Mouse (Mus musculus) heart, postnatal 0 days (tissue): ENCODE data around the gene Map3k12. TPM values are rescaled to one million over a fixed set of nuclear protein-coding genes. Genes with fewer than 3 reads are reported as not detected.
A peak's percentile ranks its signal among the peaks of the same experiment; 100 is the strongest.

ENCODE experiments used
- ATAC-seq: fragments of 200-750 bp; cut with Nextera tagmentation; 2 replicates; pipeline ENCODE4 v1.8.0; 2017; ENCODE audit warnings: low read depth, moderate number of reproducible peaks, moderate library complexity; ENCODE audit not compliant: insufficient read depth
- DNase-seq: peaks from one replicate; pipeline ENCODE4 v3.0.0-alpha.2; 2016; ENCODE audit warnings: low spot score
- H3K27ac ChIP-seq: fragments of 300-500 bp; sonication (generic); 2 replicates; pipeline ENCODE4 v1.5.1; 2014; ENCODE audit warnings: low read depth, mild to moderate bottlenecking
- H3K27me3 ChIP-seq: fragments of 300-500 bp; sonication (generic); 2 replicates; pipeline ENCODE4 v1.6.1; 2014; ENCODE audit warnings: low read length, mixed read lengths; ENCODE audit not compliant: control insufficient read depth, insufficient read depth
- H3K36me3 ChIP-seq: fragments of 300-500 bp; sonication (generic); replicated peaks from 2 replicates; pipeline ENCODE4 v1.6.1; 2014; ENCODE audit warnings: low read length, mixed read lengths; ENCODE audit not compliant: control insufficient read depth, insufficient read depth
- H3K4me1 ChIP-seq: fragments of 300-500 bp; sonication (generic); 2 replicates; pipeline ENCODE4 v1.6.1; 2014; ENCODE audit warnings: antibody characterized with exemption; ENCODE audit not compliant: control insufficient read depth, insufficient read depth
- H3K4me2 ChIP-seq: fragments of 300-500 bp; sonication (generic); 2 replicates; pipeline ENCODE4 v1.6.1; 2014; ENCODE audit warnings: low read depth, mild to moderate bottlenecking, low read length, moderate library complexity
- H3K4me3 ChIP-seq: fragments of 300-500 bp; sonication (generic); 2 replicates; pipeline ENCODE4 v1.5.1; 2014; ENCODE audit warnings: low read depth, low read length
- H3K9ac ChIP-seq: fragments of 300-500 bp; sonication (generic); replicated peaks from 2 replicates; pipeline ENCODE4 v1.6.1; 2014; ENCODE audit warnings: low read depth, low read length, mixed read lengths
- H3K9me3 ChIP-seq: fragments of 300-500 bp; sonication (generic); replicated peaks from 2 replicates; pipeline ENCODE4 v1.6.1; 2016; ENCODE audit warnings: low read length; ENCODE audit not compliant: control insufficient read depth
- CTCF ChIP-seq: IDR thresholded peaks from 2 replicates; pipeline ENCODE4 v1.5.1; 2016; ENCODE audit warnings: antibody characterized with exemption, control low read depth, low read depth
- EP300 ChIP-seq: IDR thresholded peaks from 2 replicates; pipeline ENCODE4 v1.6.1; 2016; ENCODE audit warnings: antibody characterized with exemption, low read depth
- WGBS: fragments of 180-500 bp; shearing (Covaris S2); extraction: QIAGEN DNeasy Blood & Tissue Kit; methylation state at CpG from one replicate; pipeline ENCODE4 v1.1.7; 2014; 5-methylcytosine and 5-hydroxymethylcytosine counted together
- polyA plus RNA-seq: library from polyadenylated mRNA; unstranded; fragments of >200 nt; fragmentation: Nextera tagmentation; extraction: Ambion mirVana; gene quantifications from 2 replicates; pipeline ENCODE4 v1.2.1, GENCODE M21; 2015
- total RNA-seq: library from RNA; depleted of rRNA; stranded (reverse); fragments of >200 nt; gene quantifications from 2 replicates; pipeline ENCODE4 v1.2.3, GENCODE M21; 2014; ENCODE audit warnings: low replicate concordance

Gene Map3k12
- total and polyA plus RNA-seq, 2 experiments from 2014 or later, result 4.1 to 6.1 TPM

- no peak overlapping the region for H3K4me3 ChIP-seq
- no peaks in the 10 kb centered on the region for H3K27me3 ChIP-seq
- TF ChIP-seq EP300 (no peak), CTCF (no peak)
- H3K36me3 ChIP-seq, result peaks cover 79% of the 10 kb centered on the region
- DNase-seq (no peak), ATAC-seq (no peak)
- H3K9me3 ChIP-seq, result no peaks in the 10 kb centered on the region
- H3K9ac ChIP-seq, result no peak overlapping the region
- H3K4me1 ChIP-seq, result no peaks in the 10 kb centered on the region
- no peak overlapping the region for H3K4me2 ChIP-seq
- 77% methylated on average over 6 of the region's 6 CpGs for WGBS
- no peak overlapping the region; the same call in 1 of the 2 replicates for H3K27ac ChIP-seq
These were observed 9.5 kb upstream of the Map3k12 start for GRCm38 (mm10) chr15:102526111-102527002.

- Histone ChIP-seq H3K9ac (no peak within 1 kb of the TSS), H3K4me1 (peaks cover 6% of the 10 kb centered on the region), H3K36me3 (peaks cover 70% of the 10 kb centered on the region), H3K4me3 (no peak within 1 kb of the TSS), H3K27me3 (no peaks in the 10 kb centered on the region), H3K27ac (no peak within 1 kb of the TSS; the same call in 1 of the 2 replicates), H3K4me2 (no peak within 1 kb of the TSS), H3K9me3 (no peaks in the 10 kb centered on the region)
- TF ChIP-seq EP300, result no peak
- peak; percentile 94 for TF ChIP-seq CTCF
- 7% methylated on average over 3 of the region's 3 CpGs for WGBS
- peak; percentile 40; the same call in 1 of the 2 replicates for ATAC-seq
- DNase-seq, result peak; percentile 82
These were observed 8.1 kb upstream of the Map3k12 start, which contains the start of gene Npff for GRCm38 (mm10) chr15:102524892-102525485. Gene Npff (minus strand): TSS chr15:102524942.

DNA sequence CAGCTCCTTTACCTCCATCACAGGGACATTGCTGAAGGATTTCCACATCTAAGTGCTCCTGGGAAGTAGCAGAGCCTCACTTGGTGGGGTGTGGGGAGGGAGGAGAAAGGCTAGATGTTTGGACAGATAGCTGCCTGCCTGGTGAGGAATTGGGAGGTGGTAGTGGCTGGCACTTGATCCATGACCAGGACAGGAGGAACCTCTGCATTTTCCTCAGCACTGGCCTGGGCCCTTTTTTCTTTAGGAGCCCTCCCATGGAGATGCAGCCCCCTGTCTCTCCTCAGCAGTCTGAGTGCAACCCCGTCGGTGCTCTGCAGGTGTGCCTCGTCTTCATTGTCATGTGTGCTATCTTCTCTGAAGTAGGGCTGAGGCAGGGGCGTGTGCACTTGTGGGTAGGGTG, 4.6 kb upstream of the Map3k12 start:
- no peak overlapping the region for H3K4me2 ChIP-seq
- 74% methylated on average over 4 of the region's 4 CpGs for WGBS
- H3K4me1 ChIP-seq, result peaks cover 19% of the 10 kb centered on the region
- H3K9me3 ChIP-seq, result no peaks in the 10 kb centered on the region
- H3K27ac ChIP-seq, result no peak overlapping the region
- ATAC-seq (no peak), DNase-seq (no peak)
- TF ChIP-seq CTCF, result no peak
- no peak for TF ChIP-seq EP300
- H3K36me3 ChIP-seq, result peaks cover 39% of the 10 kb centered on the region
- no peaks in the 10 kb centered on the region for H3K27me3 ChIP-seq
- no peak overlapping the region for H3K4me3 ChIP-seq
- no peak overlapping the region for H3K9ac ChIP-seq

DNA sequence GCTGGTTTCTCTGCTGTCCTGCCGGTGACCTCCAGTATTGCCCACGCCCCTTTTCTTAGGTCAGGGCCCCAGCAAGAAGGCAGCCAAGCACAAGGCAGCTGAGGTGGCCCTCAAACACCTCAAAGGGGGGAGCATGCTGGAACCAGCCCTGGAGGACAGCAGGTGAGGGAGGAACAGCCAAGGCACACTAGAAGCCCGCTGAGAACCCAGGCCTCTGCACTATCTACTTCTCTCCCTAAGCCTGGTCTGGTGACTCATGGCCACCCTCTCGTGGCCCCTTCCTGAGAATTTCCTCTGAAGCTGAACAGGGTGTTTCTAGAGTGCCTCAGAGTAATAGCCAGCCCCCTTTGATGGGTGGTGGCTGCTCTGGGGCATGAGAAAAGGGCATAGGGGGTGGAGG, 3.6 kb upstream of the Map3k12 start:
- TF ChIP-seq EP300 (no peak), CTCF (no peak)
- no peak overlapping the region for H3K4me3 ChIP-seq
- H3K27me3 ChIP-seq, result no peaks in the 10 kb centered on the region
- H3K27ac ChIP-seq, result peak overlapping the region; percentile 99
- WGBS, result 42% methylated on average over 4 of the region's 4 CpGs
- H3K4me1 ChIP-seq, result peaks cover 22% of the 10 kb centered on the region
- DNase-seq (peak; percentile 47), ATAC-seq (no peak)
- H3K4me2 ChIP-seq, result no peak overlapping the region
- no peaks in the 10 kb centered on the region for H3K9me3 ChIP-seq
- H3K9ac ChIP-seq, result no peak overlapping the region
- peaks cover 29% of the 10 kb centered on the region for H3K36me3 ChIP-seq

DNA sequence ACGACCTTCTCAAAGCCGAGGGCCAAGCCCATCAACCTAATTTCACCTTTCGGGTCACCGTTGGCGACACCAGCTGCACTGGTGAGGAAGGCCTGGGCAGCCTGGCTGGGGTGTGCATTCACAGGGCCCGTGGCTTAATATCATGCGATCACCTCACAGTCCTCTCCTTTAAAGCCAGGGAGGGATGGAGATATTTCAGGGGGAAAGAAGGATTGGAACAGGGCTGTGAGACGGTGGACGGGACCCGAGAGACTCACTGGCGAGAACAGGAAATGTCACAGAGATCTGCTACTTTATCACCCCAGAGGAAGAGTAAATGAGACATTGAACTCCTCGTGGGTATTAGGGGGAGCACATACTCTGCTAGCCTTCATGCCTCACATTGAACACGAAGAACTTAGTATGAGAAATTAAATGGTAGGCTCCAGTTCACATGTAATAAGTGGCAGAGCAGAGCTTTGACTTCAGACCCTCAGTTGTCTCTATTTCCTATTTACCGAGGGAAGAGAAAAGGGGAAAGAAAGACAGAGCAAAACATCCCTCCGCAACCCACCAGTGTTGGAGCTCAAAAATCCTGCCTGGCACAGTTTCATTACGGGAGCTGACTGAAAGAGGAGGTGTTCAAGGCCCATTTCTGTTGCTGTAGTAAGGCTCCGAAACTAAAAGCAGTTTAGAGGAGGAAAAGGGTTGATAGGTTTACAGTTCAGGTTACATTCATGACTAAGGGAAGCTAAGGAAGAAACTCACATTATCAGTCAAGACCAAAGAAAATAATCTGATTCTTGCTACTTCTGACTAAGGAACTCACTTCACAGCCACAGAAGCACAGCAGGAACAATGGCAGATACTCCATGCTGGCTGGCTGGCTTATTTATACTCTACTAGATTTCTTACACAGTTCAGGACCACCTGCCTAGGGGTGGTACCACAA, 2.6 kb upstream of the Map3k12 start:
- Histone ChIP-seq H3K4me3 (peak overlapping the region; percentile 61), H3K9ac (peak overlapping the region; percentile 79), H3K9me3 (no peaks in the 10 kb centered on the region), H3K4me1 (peaks cover 23% of the 10 kb centered on the region), H3K36me3 (peaks cover 26% of the 10 kb centered on the region), H3K27me3 (no peaks in the 10 kb centered on the region), H3K4me2 (peak overlapping the region; percentile 93), H3K27ac (peak overlapping the region; percentile 99)
- DNase-seq, result no peak
- ATAC-seq, result no peak
- TF ChIP-seq EP300 (no peak), CTCF (no peak)
- 50% methylated on average over 16 of the region's 17 CpGs for WGBS
